In the genomic region with DNA sequence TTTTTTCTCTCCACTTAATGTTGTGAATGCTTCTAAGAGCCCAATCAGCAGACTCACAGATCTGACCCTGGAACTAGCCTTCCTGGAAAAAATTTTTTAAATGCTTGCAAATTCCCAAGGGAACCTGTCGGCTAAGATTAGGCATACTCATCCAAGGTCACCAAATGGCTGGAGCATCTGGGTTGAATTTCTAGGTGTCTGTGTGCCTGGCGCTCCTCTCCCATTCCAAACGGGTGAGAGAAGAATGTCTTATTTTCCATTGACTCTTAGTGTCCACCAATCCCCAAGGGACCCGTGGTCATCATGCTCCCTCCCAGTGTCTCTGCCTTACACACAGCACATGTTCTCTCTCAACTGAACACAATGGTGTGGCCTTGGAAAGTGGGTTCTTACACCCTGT, we compare ENCODE assay signal across 16 mouse cellular contexts.
"Had no signal": no experiment of that assay in that cellular context is flagged by ENCODE, and none has a peak within 500 bp of the region (broad histone marks: within the 10 kb centered on the region; RNA-seq: fewer than 3 reads in every experiment).

No protein-coding gene starts in this region.

- H3K4me3 ChIP-seq: layer of hippocampus, adult 2 months; liver, embryonic 13.5 days; lung, embryonic 15.5 days; megakaryocyte, embryonic 14.5 days; midbrain, embryonic 15.5 days; neural tube, embryonic 13.5 days had no signal

- H3K4me2 ChIP-seq: liver, embryonic 13.5 days; lung, embryonic 15.5 days; midbrain, embryonic 11.5 days; midbrain, embryonic 15.5 days; neural tube, embryonic 13.5 days had no signal

- ATAC-seq: liver, postnatal 0 days; midbrain, embryonic 15.5 days had no signal

- H3K9ac ChIP-seq: liver, embryonic 13.5 days; liver, postnatal 0 days; lung, embryonic 15.5 days; midbrain, embryonic 15.5 days; neural tube, embryonic 13.5 days had no signal

- DNase-seq: kidney, postnatal 10 days; kidney, postnatal 4 days; liver; liver, embryonic 13.5 days; liver, postnatal 0 days; lung, postnatal 14 days; retina, postnatal 1 day; right cerebral cortex, postnatal 4 days; thymus, postnatal 36 days had no signal

- H3K27me3 ChIP-seq: liver, embryonic 13.5 days; lung, embryonic 15.5 days; midbrain, embryonic 15.5 days; neural tube, embryonic 13.5 days had no signal

- H3K27ac ChIP-seq: layer of hippocampus, adult 2 months; liver, embryonic 13.5 days; lung, embryonic 15.5 days; macrophage; midbrain, embryonic 15.5 days; neural tube, embryonic 13.5 days had no signal

- H3K4me1 ChIP-seq: liver, embryonic 13.5 days; lung, embryonic 15.5 days; megakaryocyte, embryonic 14.5 days; midbrain, embryonic 15.5 days; neural tube, embryonic 13.5 days had no signal

- H3K9me3 ChIP-seq: liver, embryonic 13.5 days; lung, embryonic 15.5 days; midbrain, embryonic 15.5 days; neural tube, embryonic 13.5 days had no signal

- H3K36me3 ChIP-seq: liver, embryonic 13.5 days; lung, embryonic 15.5 days; midbrain, embryonic 15.5 days; neural tube, embryonic 13.5 days had no signal
